Mouse (Mus musculus) forebrain, embryonic 11.5 days (tissue): ENCODE results near the gene Camsap2. TPM values are rescaled to one million over a fixed set of nuclear protein-coding genes. Genes with fewer than 3 reads are reported as not detected.

Experiments used
- ATAC-seq: fragments of 200-750 bp; cut with Nextera tagmentation; replicated peaks from 2 replicates; pipeline ENCODE4 v1.8.0; 2017; ENCODE audit warnings: moderate TSS enrichment; ENCODE audit not compliant: low FRiP score
- DNase-seq: peaks from one replicate; pipeline ENCODE4 v3.0.0-alpha.2; 2017; ENCODE audit warnings: low spot score
- H3K27ac ChIP-seq: fragments of 300-500 bp; sonication (generic); 2 replicates; pipeline ENCODE4 v1.5.1; 2014; ENCODE audit warnings: low read depth, low read length
- H3K27me3 ChIP-seq: fragments of 300-500 bp; sonication (generic); 2 replicates; pipeline ENCODE4 v1.6.1; 2014; ENCODE audit warnings: mild to moderate bottlenecking, low read length, mixed read lengths; ENCODE audit not compliant: control insufficient read depth, insufficient read depth
- H3K36me3 ChIP-seq: fragments of 300-500 bp; sonication (generic); 2 replicates; pipeline ENCODE4 v1.6.1; 2014; ENCODE audit warnings: mild to moderate bottlenecking, low read length, moderate library complexity, mixed read lengths; ENCODE audit not compliant: control insufficient read depth, insufficient read depth
- H3K4me1 ChIP-seq: fragments of 300-500 bp; sonication (generic); replicated peaks from 2 replicates; pipeline ENCODE4 v1.6.1; 2014; ENCODE audit warnings: low read length, mixed read lengths; ENCODE audit not compliant: control insufficient read depth, insufficient read depth
- H3K4me2 ChIP-seq: fragments of 300-500 bp; sonication (generic); 2 replicates; pipeline ENCODE4 v1.6.1; 2014; ENCODE audit warnings: low read depth, mild to moderate bottlenecking, low read length, moderate library complexity, mixed read lengths; ENCODE audit not compliant: severe bottlenecking
- H3K4me3 ChIP-seq: fragments of 300-500 bp; sonication (generic); 2 replicates; pipeline ENCODE4 v1.5.1; 2014; ENCODE audit warnings: low read depth, low read length
- H3K9ac ChIP-seq: fragments of 300-500 bp; sonication (generic); 2 replicates; pipeline ENCODE4 v1.6.1; 2014; ENCODE audit warnings: low read length
- H3K9me3 ChIP-seq: fragments of 300-500 bp; sonication (generic); 2 replicates; pipeline ENCODE4 v1.6.1; 2016; ENCODE audit warnings: low read length, mixed read lengths; ENCODE audit not compliant: control insufficient read depth
- WGBS: fragments of 180-500 bp; shearing (Covaris S2); extraction: QIAGEN DNeasy Blood & Tissue Kit; methylation state at CpG from one replicate; pipeline ENCODE4 v1.1.7; 2014; 5-methylcytosine and 5-hydroxymethylcytosine counted together
- polyA plus RNA-seq: library from polyadenylated mRNA; unstranded; fragments of >200 nt; fragmentation: Nextera tagmentation; extraction: Ambion mirVana; gene quantifications from 2 replicates; pipeline ENCODE4 v1.2.1, GENCODE M21; 2014

Gene Camsap2
- 28.4 and 29.1 TPM in 2 replicates for polyA plus RNA-seq

DNA sequence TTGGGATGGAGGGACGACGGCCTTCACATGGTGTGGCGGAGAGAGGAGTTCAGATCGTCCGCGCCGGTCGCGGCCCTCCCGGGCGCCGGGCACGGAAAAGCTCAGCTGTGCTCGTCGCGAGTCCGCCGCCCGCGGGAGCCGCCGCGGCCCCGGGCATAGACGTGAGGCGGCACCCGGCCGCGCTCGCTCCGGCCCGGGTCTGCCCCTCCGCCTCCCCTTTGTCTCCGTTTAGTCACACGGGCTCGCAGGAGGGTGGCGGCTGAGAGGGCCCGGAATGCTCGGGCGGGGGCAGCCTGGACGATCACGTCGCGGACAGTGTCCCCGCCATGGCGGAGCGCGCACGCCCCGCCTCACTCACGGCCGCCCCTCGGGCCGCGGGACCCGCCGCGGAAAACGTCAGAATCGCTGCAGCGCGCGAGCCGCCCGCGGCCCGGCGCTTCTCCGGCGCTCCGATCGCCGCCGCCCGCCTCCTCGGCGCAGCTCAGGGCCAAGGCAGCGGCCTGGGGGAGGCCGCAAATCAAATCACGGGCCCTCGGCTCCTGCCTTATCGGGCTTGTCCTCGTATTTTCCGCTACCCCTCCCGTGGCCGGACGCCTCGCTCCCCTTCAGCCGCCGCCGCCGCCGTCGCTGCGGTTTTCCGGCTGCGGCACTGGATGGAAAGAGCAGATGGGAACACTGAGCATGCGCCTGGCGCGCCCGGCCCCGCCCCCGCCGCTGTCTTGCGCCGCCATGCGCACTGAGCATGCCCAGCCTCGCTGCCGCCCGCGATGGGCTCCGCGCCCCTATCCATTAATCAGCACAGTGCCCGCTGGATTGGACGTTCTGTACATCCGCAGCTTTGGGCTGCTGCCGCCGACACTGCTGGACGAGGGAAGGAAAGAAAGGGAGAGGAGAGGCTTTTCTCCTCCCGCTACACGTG lies at the start of gene Camsap2:
Camsap2 (minus strand) TSS at position 651 of the 919 bp plus-strand sequence.
- Histone ChIP-seq H3K4me2 (peak within 1 kb of the TSS; percentile 86), H3K36me3 (no peaks in the 10 kb centered on the region), H3K4me1 (peaks cover 2% of the 10 kb centered on the region; the same call in 1 of the 2 replicates), H3K27ac (peak within 1 kb of the TSS; percentile 93), H3K9me3 (no peaks in the 10 kb centered on the region), H3K27me3 (no peaks in the 10 kb centered on the region), H3K4me3 (peak within 1 kb of the TSS; percentile 92), H3K9ac (peak within 1 kb of the TSS; percentile 79)
- under 1% methylated on average over 110 of the region's 121 CpGs for WGBS
- peak; percentile 98 for ATAC-seq
- peak; percentile 97 for DNase-seq

DNA sequence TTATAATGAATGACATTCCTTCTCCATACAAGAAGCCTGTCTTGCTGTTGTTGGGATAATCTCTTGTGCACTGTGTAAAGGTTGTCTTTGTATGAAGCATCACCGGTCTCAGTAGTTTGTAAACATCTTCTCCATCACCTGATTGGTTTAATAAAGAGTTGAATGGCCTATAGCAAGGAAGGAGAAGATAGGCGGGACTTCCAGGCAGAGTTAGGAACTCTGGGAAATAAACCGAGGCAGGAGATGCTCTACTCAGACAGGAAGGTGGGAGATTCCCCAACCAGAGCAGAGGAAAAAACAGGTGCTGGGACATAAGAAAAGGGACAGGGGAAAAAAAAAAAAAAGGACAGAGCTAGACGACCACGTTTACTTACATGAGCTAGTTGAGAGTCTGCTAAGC lies 49.2 kb upstream of the Camsap2 start:
- WGBS, result 44% methylated on average over 5 of the region's 5 CpGs
- DNase-seq, result no peak
- H3K4me2 ChIP-seq, result peak overlapping the region; percentile 40; the same call in 1 of the 2 replicates
- H3K36me3 ChIP-seq, result no peaks in the 10 kb centered on the region
- no peak for ATAC-seq
- no peaks in the 10 kb centered on the region for H3K27me3 ChIP-seq
- H3K4me3 ChIP-seq, result peak overlapping the region; percentile 5
- no peak overlapping the region for H3K9ac ChIP-seq
- no peak overlapping the region for H3K27ac ChIP-seq
- no peaks in the 10 kb centered on the region for H3K9me3 ChIP-seq
- H3K4me1 ChIP-seq, result no peaks in the 10 kb centered on the region

- H3K27me3 ChIP-seq, result no peaks in the 10 kb centered on the region
- H3K9ac ChIP-seq, result no peak overlapping the region
- H3K4me1 ChIP-seq, result no peaks in the 10 kb centered on the region
- peak overlapping the region; percentile 5 for H3K4me3 ChIP-seq
- H3K4me2 ChIP-seq, result peak overlapping the region; percentile 40; the same call in 1 of the 2 replicates
- DNase-seq (no peak), ATAC-seq (no peak)
- H3K9me3 ChIP-seq, result no peaks in the 10 kb centered on the region
- no peak overlapping the region for H3K27ac ChIP-seq
- H3K36me3 ChIP-seq, result no peaks in the 10 kb centered on the region
- WGBS, result 33% methylated on average over 10 of the region's 10 CpGs
Measured at GRCm38 (mm10) chr1:136394506-136394905, 48.6 kb upstream of the Camsap2 start.

GRCm38 (mm10) chr1:136386914-136387313 lies 41.0 kb upstream of the Camsap2 start:
- Histone ChIP-seq H3K27me3 (no peaks in the 10 kb centered on the region), H3K9ac (no peak overlapping the region), H3K9me3 (no peaks in the 10 kb centered on the region), H3K4me1 (no peaks in the 10 kb centered on the region), H3K4me3 (no peak overlapping the region), H3K36me3 (no peaks in the 10 kb centered on the region), H3K4me2 (no peak overlapping the region), H3K27ac (no peak overlapping the region)
- ATAC-seq (no peak), DNase-seq (no peak)
- 56% methylated on average over 5 of the region's 6 CpGs for WGBS

- no peak overlapping the region for H3K27ac ChIP-seq
- no peak for ATAC-seq
Measured at GRCm38 (mm10) chr1:136381583-136381982, 35.7 kb upstream of the Camsap2 start.

DNA sequence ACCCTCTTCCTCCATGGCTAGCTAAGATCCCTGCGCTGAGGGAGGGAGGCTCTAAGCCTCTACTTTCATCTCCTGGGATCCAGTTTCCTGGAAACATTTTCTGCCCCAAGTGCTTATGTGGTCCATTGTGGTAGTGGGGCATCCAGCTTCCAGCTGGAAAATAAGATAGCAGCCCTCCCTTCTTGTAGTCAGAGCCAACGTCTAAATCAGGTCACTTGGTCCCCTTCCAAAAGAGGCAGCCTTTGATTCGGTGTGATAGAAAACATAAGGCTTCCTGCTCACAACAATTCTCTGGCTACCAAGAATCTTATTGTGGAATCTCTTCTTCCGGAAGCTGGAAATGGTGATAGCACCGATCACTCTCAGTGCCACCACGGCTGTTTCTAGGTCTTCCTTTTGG lies 35.3 kb upstream of the Camsap2 start:
- Histone ChIP-seq H3K9ac (no peak overlapping the region), H3K27me3 (no peaks in the 10 kb centered on the region), H3K4me1 (no peaks in the 10 kb centered on the region), H3K27ac (no peak overlapping the region), H3K4me2 (no peak overlapping the region), H3K9me3 (no peaks in the 10 kb centered on the region), H3K36me3 (no peaks in the 10 kb centered on the region), H3K4me3 (no peak overlapping the region)
- WGBS, result 88% methylated on average over 6 of the region's 6 CpGs
- DNase-seq, result no peak
- no peak for ATAC-seq

More at GRCm38 (mm10) chr1:136381583-136381982, 35.7 kb upstream of the Camsap2 start:
- Histone ChIP-seq H3K9ac (no peak overlapping the region), H3K36me3 (no peaks in the 10 kb centered on the region), H3K4me3 (no peak overlapping the region), H3K4me1 (no peaks in the 10 kb centered on the region), H3K4me2 (no peak overlapping the region), H3K27me3 (no peaks in the 10 kb centered on the region), H3K9me3 (no peaks in the 10 kb centered on the region)
- 89% methylated on average over 5 of the region's 5 CpGs for WGBS
- no peak for DNase-seq

- H3K36me3 ChIP-seq, result no peaks in the 10 kb centered on the region
- no peaks in the 10 kb centered on the region for H3K4me1 ChIP-seq
- WGBS, result 90% methylated on average over 8 of the region's 8 CpGs
- DNase-seq, result no peak
- no peak for ATAC-seq
- no peaks in the 10 kb centered on the region for H3K27me3 ChIP-seq
- H3K4me3 ChIP-seq, result no peak overlapping the region
- no peaks in the 10 kb centered on the region for H3K9me3 ChIP-seq
- H3K9ac ChIP-seq, result no peak overlapping the region
- no peak overlapping the region for H3K4me2 ChIP-seq
- no peak overlapping the region for H3K27ac ChIP-seq
Measured at GRCm38 (mm10) chr1:136380606-136381005, 34.7 kb upstream of the Camsap2 start.

DNA sequence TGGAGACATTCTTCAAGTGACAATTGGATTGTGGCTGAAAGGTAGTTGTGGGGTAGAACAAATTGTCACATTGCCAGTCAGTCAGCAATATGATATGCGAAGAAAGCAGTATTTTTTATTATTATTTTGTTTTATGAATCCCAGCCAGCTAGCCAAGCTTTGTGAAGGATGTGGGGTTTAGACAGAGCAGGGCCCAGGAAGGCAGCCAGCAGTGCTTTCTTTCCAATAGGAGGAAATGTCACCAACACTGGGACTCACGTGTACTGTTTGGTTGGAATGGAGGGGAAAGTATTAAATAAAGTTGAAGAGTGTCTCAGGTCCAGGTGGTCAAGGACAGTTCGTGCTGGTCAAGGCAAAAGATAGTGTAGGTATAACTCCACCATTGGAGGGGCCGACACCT lies 34.3 kb upstream of the Camsap2 start:
- no peaks in the 10 kb centered on the region for H3K9me3 ChIP-seq
- 83% methylated on average over 4 of the region's 4 CpGs for WGBS
- H3K36me3 ChIP-seq, result no peaks in the 10 kb centered on the region

More for the DNA sequence above, 34.3 kb upstream of the Camsap2 start:
- Histone ChIP-seq H3K9ac (no peak overlapping the region), H3K27ac (no peak overlapping the region), H3K27me3 (no peaks in the 10 kb centered on the region), H3K4me3 (no peak overlapping the region), H3K4me2 (no peak overlapping the region), H3K4me1 (no peaks in the 10 kb centered on the region)
- DNase-seq, result no peak
- no peak for ATAC-seq
